Comparison of ENCODE assay signal across 8 mouse cellular contexts in the genomic region with DNA sequence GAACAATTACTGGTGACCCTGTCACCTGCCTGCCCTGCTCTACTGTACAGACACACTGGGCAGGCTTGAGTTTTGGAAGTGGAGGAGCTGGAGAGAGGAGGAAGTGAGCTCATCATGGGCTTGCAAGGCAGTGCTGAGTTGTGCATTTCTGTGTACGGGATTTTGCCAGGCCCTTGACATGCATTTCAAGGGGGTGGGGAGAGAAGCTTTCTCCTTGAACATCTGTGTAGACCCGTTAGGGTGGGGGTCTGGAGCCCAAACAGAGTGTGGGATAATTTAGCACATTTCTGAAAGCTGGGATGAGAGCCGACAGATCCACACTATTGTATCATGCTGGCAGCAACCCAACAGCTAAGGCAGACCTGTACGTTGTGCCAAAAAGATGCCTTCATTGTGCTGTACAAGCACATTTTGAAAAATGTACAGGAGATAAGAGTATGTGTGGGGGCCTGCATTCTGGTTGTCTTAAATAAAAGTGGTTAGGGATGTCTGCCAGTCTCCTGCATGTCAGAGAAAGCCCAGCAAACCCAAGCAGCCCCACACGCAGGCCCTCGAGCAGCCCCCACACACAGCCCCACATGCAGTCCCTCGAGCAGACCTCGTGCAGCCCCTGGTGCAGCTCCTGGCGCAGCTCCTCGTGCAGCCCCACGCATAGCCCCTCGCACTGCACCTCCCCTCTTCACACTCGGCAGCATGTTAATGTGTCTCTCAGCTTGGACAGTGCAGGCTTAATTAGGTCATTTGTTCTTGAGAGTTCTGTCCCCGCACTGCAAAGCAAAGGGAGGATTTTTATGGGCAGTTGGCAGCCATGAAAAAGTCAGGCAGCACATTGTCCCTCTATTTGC. TPM values are rescaled to one million over a fixed set of nuclear protein-coding genes. Genes with fewer than 3 reads are reported as not detected.
DNase-seq lines count a peak whose midpoint lies in the region; ATAC-seq and TF ChIP-seq lines count a peak whose summit lies in the region.

No protein-coding gene starts in this region.

- TF ChIP-seq EP300 in lung, postnatal 0 days (IDR thresholded peaks at IDR 0.05) = no peak

- peaks cover 61% of the 10 kb centered on the region for H3K4me1 ChIP-seq in lung, embryonic 15.5 days
- H3K4me1 ChIP-seq in lung, adult 2 months (ENCODE audit: control insufficient read depth, insufficient read depth, low read length) = peaks cover 13% of the 10 kb centered on the region
- H3K4me1 ChIP-seq in embryonic facial prominence, embryonic 14.5 days (ENCODE audit: control insufficient read depth, insufficient read depth, low read length) = peaks cover 48% of the 10 kb centered on the region
- peaks cover 14% of the 10 kb centered on the region; the same call in 1 of the 2 replicates for H3K4me1 ChIP-seq in lung, postnatal 0 days (ENCODE audit: insufficient read depth, low read depth, low read length)
- peaks cover 17% of the 10 kb centered on the region; the same call in 1 of the 2 replicates for H3K4me1 ChIP-seq in small intestine, adult 2 months (ENCODE audit: control insufficient read depth, insufficient read depth, insufficient read length, low read length)

- peak overlapping the region; percentile 79 for H3K27ac ChIP-seq in lung, embryonic 15.5 days
- peak overlapping the region; percentile 70 for H3K27ac ChIP-seq in embryonic facial prominence, embryonic 14.5 days (replicated peaks; ENCODE audit: low read depth, low read length)
- H3K27ac ChIP-seq in lung, postnatal 0 days (ENCODE audit: low read length) = 0 out of 2 replicates have a peak overlapping the region, but pooled peaks have one; percentile 20
- peak overlapping the region; percentile 16; the same call in 1 of the 2 replicates for H3K27ac ChIP-seq in small intestine, adult 2 months (ENCODE audit: insufficient read depth, low read depth, low read length)

- 22% methylated on average over 14 of the region's 14 CpGs for WGBS in lung, embryonic 15.5 days
- 29% methylated on average over 14 of the region's 14 CpGs for WGBS in lung, adult 2 months
- 19% methylated on average over 14 of the region's 14 CpGs for WGBS in embryonic facial prominence, embryonic 14.5 days
- WGBS in lung, postnatal 0 days = 18% methylated on average over 14 of the region's 14 CpGs
- 67% methylated on average over 14 of the region's 14 CpGs for WGBS in small intestine, adult 2 months

- TF ChIP-seq POLR2A in lung, adult 2 months (IDR thresholded peaks at IDR 0.05; ENCODE audit: borderline replicate concordance, extremely low read depth, low read depth, low read length) = no peak
- no peak for TF ChIP-seq POLR2A in small intestine, adult 2 months (IDR thresholded peaks at IDR 0.05; ENCODE audit: low read depth, low read length)

- DNase-seq in lung, adult 2 months = no peak
- peak; percentile 94 for DNase-seq in embryonic facial prominence, embryonic 14.5 days (ENCODE audit: low spot score)
- peak; percentile 59 to 74 for DNase-seq in heart, postnatal 10 days
- DNase-seq in layer of hippocampus, adult 8-10 months (ENCODE audit: low spot score in 2 of 2) = peak; percentile 51 to 68
- DNase-seq in lung, postnatal 0 days (ENCODE audit: low spot score) = peak; percentile 77

- no peak overlapping the region for H3K4me3 ChIP-seq in lung, embryonic 15.5 days
- H3K4me3 ChIP-seq in lung, adult 2 months (replicated peaks; ENCODE audit: extremely low read depth, low read depth, low read length) = no peak overlapping the region
- H3K4me3 ChIP-seq in embryonic facial prominence, embryonic 14.5 days (ENCODE audit: low read depth, low read length) = no peak overlapping the region
- H3K4me3 ChIP-seq in lung, postnatal 0 days (ENCODE audit: low read depth, low read length) = no peak overlapping the region
- no peak overlapping the region for H3K4me3 ChIP-seq in small intestine, adult 2 months (ENCODE audit: low read depth, low read length)

- intact Hi-C loops in heart, postnatal 10 days (cut with DNase I) = no loop called here

- no peak for TF ChIP-seq CTCF in lung, adult 2 months (IDR thresholded peaks at IDR 0.05; ENCODE audit: insufficient read depth, low read length)
- TF ChIP-seq CTCF in lung, postnatal 0 days (IDR thresholded peaks at IDR 0.05) = no peak
- TF ChIP-seq CTCF in small intestine, adult 2 months (IDR thresholded peaks at IDR 0.05; ENCODE audit: extremely low read depth, insufficient read length, insufficient replicate concordance, low read depth, low read length) = no peak

- no peaks in the 10 kb centered on the region for H3K9me3 ChIP-seq in lung, embryonic 15.5 days
- H3K9me3 ChIP-seq in embryonic facial prominence, embryonic 14.5 days (ENCODE audit: control insufficient read depth, low read length) = no peaks in the 10 kb centered on the region
- H3K9me3 ChIP-seq in lung, postnatal 0 days (ENCODE audit: low read length) = no peaks in the 10 kb centered on the region

- H3K9ac ChIP-seq in lung, embryonic 15.5 days = no peak overlapping the region
- peak overlapping the region; percentile 23; the same call in 1 of the 2 replicates for H3K9ac ChIP-seq in embryonic facial prominence, embryonic 14.5 days (ENCODE audit: low read depth, low read length)
- H3K9ac ChIP-seq in lung, postnatal 0 days (replicated peaks; ENCODE audit: low read depth) = no peak overlapping the region

- 0 out of 2 replicates have a peak, but pooled peaks cover 6% of the 10 kb centered on the region for H3K36me3 ChIP-seq in lung, embryonic 15.5 days
- H3K36me3 ChIP-seq in embryonic facial prominence, embryonic 14.5 days (ENCODE audit: control insufficient read depth, insufficient read depth, low read length) = peaks cover 5% of the 10 kb centered on the region
- H3K36me3 ChIP-seq in lung, postnatal 0 days (ENCODE audit: insufficient read depth, low read length) = no peaks in the 10 kb centered on the region
- H3K36me3 ChIP-seq in small intestine, adult 2 months (ENCODE audit: control insufficient read depth, insufficient read depth, low read length) = no peaks in the 10 kb centered on the region; the same call in 1 of the 2 replicates

- H3K4me2 ChIP-seq in lung, embryonic 15.5 days = peak overlapping the region; percentile 23
- peak overlapping the region; percentile 21 for H3K4me2 ChIP-seq in embryonic facial prominence, embryonic 14.5 days (ENCODE audit: low read depth, low read length)
- H3K4me2 ChIP-seq in lung, postnatal 0 days (replicated peaks; ENCODE audit: low read depth, low read length) = peak overlapping the region; percentile 8; the same call in 1 of the 2 replicates

- H3K27me3 ChIP-seq in lung, embryonic 15.5 days = no peaks in the 10 kb centered on the region
- H3K27me3 ChIP-seq in embryonic facial prominence, embryonic 14.5 days (replicated peaks; ENCODE audit: control insufficient read depth, insufficient read depth, low read length) = no peaks in the 10 kb centered on the region
- no peaks in the 10 kb centered on the region for H3K27me3 ChIP-seq in lung, postnatal 0 days (replicated peaks; ENCODE audit: insufficient read depth, low read length)
- H3K27me3 ChIP-seq in small intestine, adult 2 months (ENCODE audit: control insufficient read depth, insufficient read depth, low read length) = no peaks in the 10 kb centered on the region

- ATAC-seq in lung, embryonic 15.5 days (ENCODE audit: borderline replicate concordance, extremely low read depth, low FRiP score, low TSS enrichment) = peak; percentile 88
- ATAC-seq in embryonic facial prominence, embryonic 14.5 days (ENCODE audit: low read depth) = peak; percentile 86
- peak; percentile 75 for ATAC-seq in lung, postnatal 0 days
- no peak for ATAC-seq in CD4-positive, CD25-positive, alpha-beta regulatory T cell, adult 4 months

RNA-seq across cellular contexts. Expression of a gene that starts 27.5 kb away (rescaled TPM):
- 24.1 and 25.0 TPM in 2 replicates for polyA plus RNA-seq in lung, embryonic 15.5 days (2015; fragmentation: Nextera tagmentation; extraction: Ambion mirVana)
- polyA plus RNA-seq in lung, adult 2 months (2012; rRNA removed) = 37.2 and 42.3 TPM in 2 replicates
- polyA plus RNA-seq in embryonic facial prominence, embryonic 14.5 days (2014; fragmentation: Nextera tagmentation; extraction: Ambion mirVana) = 34.2 and 40.5 TPM in 2 replicates
- total RNA-seq in heart, postnatal 10 days (2021) = 10 to 100 TPM; 31.1 to 32.8 TPM
- 100 to 1,000 TPM; 110 to 121 (median 116) TPM for total RNA-seq in layer of hippocampus, adult 8-10 months (2022)
- polyA plus RNA-seq in lung, postnatal 0 days (2015; fragmentation: Nextera tagmentation; extraction: Ambion mirVana) = 17.9 TPM in 2 replicates
- polyA plus RNA-seq in small intestine, adult 2 months (2012; rRNA removed) = 5.9 and 12.4 TPM in 2 replicates
- 1 to 10 TPM; 3.0 to 3.5 TPM for polyA plus RNA-seq in CD4-positive, CD25-positive, alpha-beta regulatory T cell, adult 4 months (2017; shearing (Covaris generic))

Comparison
In these comparisons a context has a peak if more than half of its experiments do, and no peak if none do; other contexts are left out.
1. H3K27ac ChIP-seq: peak in every context shown above with its lines; median percentile 79 in lung, embryonic 15.5 days; 70 in embryonic facial prominence, embryonic 14.5 days; 20 in lung, postnatal 0 days; 16 in small intestine, adult 2 months.